Mouse (Mus musculus) lung, postnatal 0 days (tissue): ENCODE results near the gene Chit1.

Source experiments
- CTCF ChIP-seq: IDR thresholded peaks from 2 replicates; pipeline ENCODE4 v1.5.1; 2016; ENCODE audit warnings: antibody characterized with exemption, mild to moderate bottlenecking
- EP300 ChIP-seq: IDR thresholded peaks from 2 replicates; pipeline ENCODE4 v1.6.1; 2016; ENCODE audit warnings: antibody characterized with exemption, mild to moderate bottlenecking, control low read depth

DNA sequence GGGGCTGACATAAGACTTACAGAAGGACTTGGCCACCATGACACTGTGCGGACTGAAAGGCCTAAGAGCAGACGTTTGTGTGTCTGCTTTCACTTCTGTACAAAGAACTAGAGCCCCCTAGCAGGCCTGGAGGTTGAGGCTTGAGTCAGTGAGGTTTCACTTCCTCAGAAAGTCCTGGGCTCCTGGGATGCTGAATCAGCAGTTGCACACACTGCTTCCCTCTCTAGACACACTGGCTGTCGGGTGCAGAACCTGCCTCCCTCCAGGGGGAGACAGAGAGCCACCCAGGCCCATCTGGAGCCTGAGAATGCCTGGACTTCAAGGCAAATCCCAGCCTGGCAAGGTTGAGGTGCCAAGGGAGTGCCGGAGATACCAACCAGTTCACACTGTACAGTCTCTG lies 85.3 kb downstream of the Chit1 start:
- TF ChIP-seq CTCF (peak; percentile 89), EP300 (no peak)
